Mouse (Mus musculus) lung, adult 2 months (tissue): ENCODE results near the gene Cd300e. TPM values are rescaled to one million over a fixed set of nuclear protein-coding genes. Genes with fewer than 3 reads are reported as not detected.

Source experiments
- DNase-seq: peaks from one replicate; pipeline ENCODE4 v3.0.0; 2022
- H3K4me1 ChIP-seq: fragments of 200-500 bp; 2 replicates; pipeline ENCODE4 v1.6.1; 2011; ENCODE audit warnings: low read length; ENCODE audit not compliant: control insufficient read depth, insufficient read depth
- H3K4me3 ChIP-seq: fragments of 200-500 bp; replicated peaks from 2 replicates; pipeline ENCODE3; 2011; ENCODE audit warnings: low read depth, mild to moderate bottlenecking, control low read depth, low read length; ENCODE audit errors: extremely low read depth
- CTCF ChIP-seq: fragments of 200-500 bp; IDR thresholded peaks from 2 replicates; pipeline ENCODE4 v1.5.1; 2011; ENCODE audit warnings: mild to moderate bottlenecking, low read length, control low read depth; ENCODE audit not compliant: insufficient read depth
- POLR2A ChIP-seq: fragments of 200-500 bp; IDR thresholded peaks from 2 replicates; pipeline ENCODE4 v1.6.1; 2011; ENCODE audit warnings: low read depth, mild to moderate bottlenecking, control low read depth, low read length, borderline replicate concordance; ENCODE audit errors: extremely low read depth
- WGBS: fragments of 180-500 bp; shearing (Covaris S2); methylation state at CpG from one replicate; pipeline ENCODE4 v1.1.7; 2018; 5-methylcytosine and 5-hydroxymethylcytosine counted together
- polyA plus RNA-seq: library from polyadenylated mRNA; depleted of rRNA; stranded (reverse); fragments of >200 nt; gene quantifications from 2 replicates; pipeline ENCODE4 v1.2.3, GENCODE M21; 2012; rRNA removed

Gene Cd300e
- polyA plus RNA-seq, result 2.1 and 2.6 TPM in 2 replicates

GRCm38 (mm10) chr11:115062077-115062476, at the start of gene Cd300e:
Cd300e (minus strand) TSS chr11:115062177.
- no peak for TF ChIP-seq CTCF
- no peak for TF ChIP-seq POLR2A
- DNase-seq, result no peak
- no peak within 1 kb of the TSS for H3K4me3 ChIP-seq
- H3K4me1 ChIP-seq, result no peaks in the 10 kb centered on the region
- WGBS, result 24% methylated on average over 5 of the region's 5 CpGs

GRCm38 (mm10) chr11:115110271-115110670, 48.3 kb upstream of the Cd300e start:
- Histone ChIP-seq H3K4me1 (no peaks in the 10 kb centered on the region), H3K4me3 (no peak overlapping the region)
- WGBS, result 64% methylated on average over 4 of the region's 5 CpGs
- TF ChIP-seq CTCF, result no peak
- TF ChIP-seq POLR2A, result no peak
- DNase-seq, result no peak

- Histone ChIP-seq H3K4me1 (no peaks in the 10 kb centered on the region), H3K4me3 (no peak overlapping the region)
- 86% methylated on average over 8 of the region's 8 CpGs for WGBS
- DNase-seq, result no peak
- TF ChIP-seq POLR2A (no peak), CTCF (no peak)
Observed at GRCm38 (mm10) chr11:115108176-115108575, 46.2 kb upstream of the Cd300e start.

- no peak for DNase-seq
- TF ChIP-seq CTCF (no peak), POLR2A (no peak)
- H3K4me3 ChIP-seq, result no peak overlapping the region
- 26% methylated on average over 4 of the region's 4 CpGs for WGBS
- no peaks in the 10 kb centered on the region for H3K4me1 ChIP-seq
Observed at GRCm38 (mm10) chr11:115107403-115107916, 45.5 kb upstream of the Cd300e start.

GRCm38 (mm10) chr11:115106638-115107037, 44.7 kb upstream of the Cd300e start:
- no peak for TF ChIP-seq POLR2A
- TF ChIP-seq CTCF, result no peak
- Histone ChIP-seq H3K4me3 (no peak overlapping the region), H3K4me1 (no peaks in the 10 kb centered on the region)
- 73% methylated on average over 2 of the region's 2 CpGs for WGBS
- no peak for DNase-seq

- WGBS, result 77% methylated on average over 8 of the region's 8 CpGs
- H3K4me1 ChIP-seq, result no peaks in the 10 kb centered on the region
- TF ChIP-seq CTCF, result no peak
- TF ChIP-seq POLR2A, result no peak
- DNase-seq, result no peak
- no peak overlapping the region for H3K4me3 ChIP-seq
Observed at GRCm38 (mm10) chr11:115104769-115105563, 43.0 kb upstream of the Cd300e start.

- Histone ChIP-seq H3K4me1 (no peaks in the 10 kb centered on the region), H3K4me3 (no peak overlapping the region)
- no peak for TF ChIP-seq CTCF
- TF ChIP-seq POLR2A, result no peak
- 77% methylated on average over 25 of the region's 25 CpGs for WGBS
- DNase-seq, result no peak
Observed at GRCm38 (mm10) chr11:115103470-115104413, 41.8 kb upstream of the Cd300e start.

- Histone ChIP-seq H3K4me3 (no peak overlapping the region), H3K4me1 (no peaks in the 10 kb centered on the region)
- no peak for TF ChIP-seq POLR2A
- TF ChIP-seq CTCF, result no peak
- WGBS, result 94% methylated on average over 9 of the region's 9 CpGs
- no peak for DNase-seq
Observed at GRCm38 (mm10) chr11:115102116-115102515, 40.1 kb upstream of the Cd300e start.

GRCm38 (mm10) chr11:115101615-115102051, 39.7 kb upstream of the Cd300e start:
- DNase-seq, result no peak
- no peak overlapping the region for H3K4me3 ChIP-seq
- H3K4me1 ChIP-seq, result no peaks in the 10 kb centered on the region
- no peak for TF ChIP-seq CTCF
- no peak for TF ChIP-seq POLR2A
- WGBS, result 42% methylated on average over 6 of the region's 6 CpGs
